8 mouse cellular contexts compared by ENCODE assay signal in the genomic region with DNA sequence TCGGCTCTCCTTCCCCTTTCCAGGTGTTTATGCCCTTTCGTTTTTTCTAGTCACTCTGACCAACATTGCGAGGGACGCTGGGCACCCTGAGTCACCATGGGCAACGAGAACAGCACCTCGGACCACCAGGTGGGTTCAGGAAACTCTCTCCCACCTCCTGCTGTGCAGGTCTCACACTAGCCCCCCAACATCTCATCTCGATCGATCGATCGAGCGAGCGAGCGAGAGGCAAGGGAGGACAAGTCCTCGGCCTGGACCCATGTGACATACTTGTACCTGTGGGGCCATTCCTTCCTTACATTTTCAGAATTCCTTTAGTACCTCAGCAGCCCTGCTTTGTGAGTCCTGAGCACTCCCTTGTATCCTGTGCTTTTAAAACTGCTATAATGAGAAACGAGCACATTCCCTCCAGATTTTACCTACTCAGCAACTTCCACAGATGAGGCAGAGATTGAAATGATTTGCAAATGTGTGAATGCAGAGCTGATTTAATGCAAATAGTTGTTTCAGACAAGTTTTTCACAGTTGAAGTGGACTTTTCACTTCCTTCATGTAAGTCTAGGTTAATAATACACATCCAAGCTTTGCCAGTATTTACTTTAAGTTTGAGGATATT. TPM values are rescaled to one million over a fixed set of nuclear protein-coding genes. Genes with fewer than 3 reads are reported as not detected.
DNase-seq lines count a peak whose midpoint lies in the region; ATAC-seq lines count a peak whose summit lies in the region.

Gene Tacc2 (plus strand): TSS at position 51 of the 616 bp plus-strand sequence.

- no peak within 1 kb of the TSS for H3K27ac ChIP-seq in embryonic facial prominence, embryonic 11.5 days (replicated peaks; ENCODE audit: low read depth, low read length)
- H3K27ac ChIP-seq in heart, embryonic 15.5 days: 0 out of 2 replicates have a peak within 1 kb of the TSS, but pooled peaks have one; percentile 14
- no peak within 1 kb of the TSS for H3K27ac ChIP-seq in neural tube, embryonic 12.5 days

- no peak within 1 kb of the TSS for H3K4me2 ChIP-seq in embryonic facial prominence, embryonic 11.5 days (ENCODE audit: low read depth, low read length)
- peak within 1 kb of the TSS; percentile 65 for H3K4me2 ChIP-seq in heart, embryonic 15.5 days
- H3K4me2 ChIP-seq in neural tube, embryonic 12.5 days (replicated peaks): 0 out of 2 replicates have a peak within 1 kb of the TSS, but pooled peaks have one; percentile 29

- H3K4me1 ChIP-seq in embryonic facial prominence, embryonic 11.5 days (ENCODE audit: control insufficient read depth, insufficient read depth, low read length): no peaks in the 10 kb centered on the region
- peaks cover 19% of the 10 kb centered on the region for H3K4me1 ChIP-seq in heart, embryonic 15.5 days (replicated peaks)
- peaks cover 3% of the 10 kb centered on the region for H3K4me1 ChIP-seq in neural tube, embryonic 12.5 days

- 56% methylated on average over 15 of the region's 15 CpGs for WGBS in embryonic facial prominence, embryonic 11.5 days
- 24% methylated on average over 15 of the region's 15 CpGs for WGBS in heart, embryonic 15.5 days
- WGBS in neural tube, embryonic 12.5 days: 55% methylated on average over 15 of the region's 15 CpGs

- intact Hi-C loops in left cerebral cortex, postnatal 14 days (cut with DNase I): no loop called here

- DNase-seq in layer of hippocampus, adult 8-10 months (ENCODE audit: low spot score in 2 of 2): no peak
- no peak for DNase-seq in layer of hippocampus, adult 9-10 months (ENCODE audit: low spot score)
- no peak for DNase-seq in embryonic facial prominence, embryonic 11.5 days (ENCODE audit: low spot score)
- no peak for DNase-seq in left cerebral cortex, postnatal 14 days (ENCODE audit: low spot score in 2 of 2)
- no peak for DNase-seq in right cerebral cortex, postnatal 14 days
- no peak for DNase-seq in cerebellum, adult 9-11 months

- no peak within 1 kb of the TSS for H3K4me3 ChIP-seq in embryonic facial prominence, embryonic 11.5 days (ENCODE audit: low read depth, low read length)
- peak within 1 kb of the TSS; percentile 39 for H3K4me3 ChIP-seq in heart, embryonic 15.5 days
- H3K4me3 ChIP-seq in neural tube, embryonic 12.5 days: no peak within 1 kb of the TSS

- no peaks in the 10 kb centered on the region for H3K36me3 ChIP-seq in embryonic facial prominence, embryonic 11.5 days (replicated peaks; ENCODE audit: control insufficient read depth, insufficient read depth, low read depth, low read length)
- H3K36me3 ChIP-seq in heart, embryonic 15.5 days: no peaks in the 10 kb centered on the region
- H3K36me3 ChIP-seq in neural tube, embryonic 12.5 days: no peaks in the 10 kb centered on the region

- H3K9me3 ChIP-seq in embryonic facial prominence, embryonic 11.5 days (replicated peaks; ENCODE audit: control insufficient read depth, low read length): no peaks in the 10 kb centered on the region
- no peaks in the 10 kb centered on the region for H3K9me3 ChIP-seq in heart, embryonic 15.5 days (replicated peaks)
- H3K9me3 ChIP-seq in neural tube, embryonic 12.5 days: no peaks in the 10 kb centered on the region

- no peaks in the 10 kb centered on the region for H3K27me3 ChIP-seq in embryonic facial prominence, embryonic 11.5 days (ENCODE audit: control insufficient read depth, insufficient read depth, low read length)
- H3K27me3 ChIP-seq in heart, embryonic 15.5 days: no peaks in the 10 kb centered on the region
- H3K27me3 ChIP-seq in neural tube, embryonic 12.5 days (replicated peaks): no peaks in the 10 kb centered on the region

- ATAC-seq in embryonic facial prominence, embryonic 11.5 days (replicated peaks; ENCODE audit: insufficient number of reproducible peaks, low FRiP score, low TSS enrichment, low read depth): no peak
- no peak for ATAC-seq in heart, embryonic 15.5 days (replicated peaks; ENCODE audit: insufficient number of reproducible peaks, insufficient read depth, low FRiP score, low read depth)
- ATAC-seq in neural tube, embryonic 12.5 days (ENCODE audit: low FRiP score, low read depth): no peak

- H3K9ac ChIP-seq in embryonic facial prominence, embryonic 11.5 days (replicated peaks; ENCODE audit: low read length): no peak within 1 kb of the TSS
- H3K9ac ChIP-seq in heart, embryonic 15.5 days: peak within 1 kb of the TSS; percentile 40
- H3K9ac ChIP-seq in neural tube, embryonic 12.5 days: no peak within 1 kb of the TSS

RNA-seq across cellular contexts. Expression of gene Tacc2, which starts in this region (rescaled TPM):
- 10 to 100 TPM; 73.3 to 82.8 (median 79.4) TPM for total RNA-seq in layer of hippocampus, adult 8-10 months (2022)
- polyA plus RNA-seq in embryonic facial prominence, embryonic 11.5 days (2014; fragmentation: Nextera tagmentation; extraction: Ambion mirVana): 39.6 and 39.9 TPM in 2 replicates
- polyA plus RNA-seq in heart, embryonic 15.5 days (2015; fragmentation: Nextera tagmentation; extraction: Ambion mirVana): 43.2 and 46.8 TPM in 2 replicates
- 10 to 100 TPM; 68.9 to 70.3 TPM for total RNA-seq in left cerebral cortex, postnatal 14 days (2021)
- 74.3 and 85.5 TPM in 2 replicates for polyA plus RNA-seq in neural tube, embryonic 12.5 days (2016; fragmentation: Nextera tagmentation; extraction: Ambion mirVana)
